Mouse (Mus musculus): ENCODE results near the gene Rangrf. TPM values are rescaled to one million over a fixed set of nuclear protein-coding genes. Genes with fewer than 3 reads are reported as not detected.

Rangrf gene
- total and polyA plus RNA-seq, 3 experiments, result 8.1 to 21.8 (median 16.2) TPM

DNA sequence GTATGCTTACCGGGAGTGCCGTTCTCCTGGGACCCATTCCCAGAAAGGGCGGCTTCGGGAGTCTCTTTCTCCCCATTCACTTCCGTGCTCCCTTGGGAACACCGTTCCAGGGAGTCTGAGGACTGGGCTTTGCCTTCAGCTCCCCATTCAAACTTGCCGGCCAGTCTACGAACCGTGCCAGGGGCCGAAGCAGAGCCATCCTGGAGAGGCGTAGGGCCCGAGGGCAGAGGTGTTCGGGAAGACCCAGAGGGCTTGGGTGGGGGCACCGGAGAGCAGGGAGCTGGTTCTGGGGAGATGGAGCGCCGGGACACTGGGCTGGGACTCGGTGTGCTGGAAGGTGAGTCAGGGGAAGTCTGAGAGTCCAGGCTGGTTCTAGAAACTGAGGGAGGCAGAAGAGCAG is 20.6 kb downstream of the Rangrf start:
- peaks cover 17% of the 10 kb centered on the region for H3K4me1 ChIP-seq (ENCODE audit: insufficient read depth, low read depth, low read length)
- H3K36me3 ChIP-seq (replicated peaks), result no peaks in the 10 kb centered on the region
- H3K9me3 ChIP-seq (replicated peaks), result no peaks in the 10 kb centered on the region
- no peak for TF ChIP-seq GATA1 (IDR thresholded peaks at IDR 0.05; ENCODE audit: borderline replicate concordance, low read length)
- no peak for TF ChIP-seq GATA2 (IDR thresholded peaks at IDR 0.05; ENCODE audit: borderline replicate concordance, low read depth, low read length)
- no peak for TF ChIP-seq POLR2AphosphoS5 (IDR thresholded peaks at IDR 0.05; ENCODE audit: insufficient replicate concordance, low read depth, low read length)
- TF ChIP-seq CTCF (IDR thresholded peaks at IDR 0.05; ENCODE audit: low read depth, low read length), result no peak
- peaks cover 69% of the 10 kb centered on the region for H3K27me3 ChIP-seq (ENCODE audit: insufficient read depth, low read length)
- DNase-seq (ENCODE audit: low spot score) (no peak), ATAC-seq (ENCODE audit: extremely low read depth, insufficient number of reproducible peaks, low FRiP score, poor library complexity, severe bottlenecking) (no peak)
- peak overlapping the region; percentile 42; the same call in 1 of the 2 replicates for H3K4me3 ChIP-seq (ENCODE audit: low read depth, low read length)

DNA sequence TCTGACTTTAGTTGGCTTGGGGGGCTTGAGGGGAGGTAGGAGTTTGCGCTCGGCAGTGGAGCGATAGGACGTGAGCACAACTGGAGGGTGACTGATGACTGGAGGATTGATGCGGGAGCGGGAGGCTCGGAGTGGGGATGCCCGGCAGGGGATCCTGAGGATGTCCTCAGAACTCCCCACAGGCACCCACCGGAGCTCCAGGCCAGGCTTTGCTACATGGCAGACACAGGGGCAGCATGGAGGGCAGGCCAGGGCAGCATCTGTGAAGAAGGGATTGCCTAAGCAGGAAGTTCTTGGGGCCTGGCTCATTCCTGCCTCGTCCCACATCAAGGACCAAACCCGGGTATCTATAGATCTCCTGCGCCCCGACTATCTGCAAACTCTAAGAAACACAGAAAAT is 21.1 kb downstream of the Rangrf start:
- H3K36me3 ChIP-seq (replicated peaks), result no peaks in the 10 kb centered on the region
- TF ChIP-seq GATA2 (IDR thresholded peaks at IDR 0.05; ENCODE audit: borderline replicate concordance, low read depth, low read length) (no peak), POLR2AphosphoS5 (IDR thresholded peaks at IDR 0.05; ENCODE audit: insufficient replicate concordance, low read depth, low read length) (no peak), GATA1 (IDR thresholded peaks at IDR 0.05; ENCODE audit: borderline replicate concordance, low read length) (no peak), TAL1 (conservative IDR thresholded peaks at IDR 0.05; ENCODE audit: low read depth, low read length) (no peak), CTCF (IDR thresholded peaks at IDR 0.05; ENCODE audit: low read depth, low read length) (no peak)
- H3K4me1 ChIP-seq (ENCODE audit: insufficient read depth, low read depth, low read length), result peaks cover 17% of the 10 kb centered on the region
- H3K4me3 ChIP-seq (ENCODE audit: low read depth, low read length), result no peak overlapping the region
- H3K9me3 ChIP-seq (replicated peaks), result no peaks in the 10 kb centered on the region
- no peak for ATAC-seq (ENCODE audit: extremely low read depth, insufficient number of reproducible peaks, low FRiP score, poor library complexity, severe bottlenecking)
- peaks cover 74% of the 10 kb centered on the region for H3K27me3 ChIP-seq (ENCODE audit: insufficient read depth, low read length)
- no peak for DNase-seq (ENCODE audit: low spot score)

DNA sequence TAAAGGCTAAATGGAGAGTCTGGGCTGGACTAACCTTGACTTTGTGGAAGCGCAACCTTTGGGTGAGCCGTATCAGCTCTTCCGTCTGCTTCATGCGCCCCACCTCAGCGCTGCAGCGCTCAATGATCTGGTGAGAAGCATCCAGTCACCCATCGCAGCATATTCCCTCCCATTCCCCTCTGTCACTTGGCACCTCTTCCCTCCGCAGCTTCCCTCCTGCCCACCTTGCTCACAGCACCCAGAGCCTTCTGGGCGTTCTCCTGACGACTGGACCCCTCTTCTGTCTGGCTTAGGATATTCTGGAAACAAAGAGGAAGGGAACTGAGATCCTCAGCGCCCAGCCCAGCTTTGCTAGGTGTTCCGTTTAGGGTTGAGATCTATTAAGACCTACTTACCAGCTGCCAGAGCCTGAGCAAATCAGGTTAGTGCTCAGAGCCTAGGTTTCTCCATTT is 27.4 kb downstream of the Rangrf start:
- peaks cover 5% of the 10 kb centered on the region for H3K36me3 ChIP-seq (replicated peaks)
- DNase-seq (ENCODE audit: low spot score), result no peak
- peaks cover 18% of the 10 kb centered on the region for H3K4me1 ChIP-seq (ENCODE audit: insufficient read depth, low read depth, low read length)
- peaks cover 52% of the 10 kb centered on the region for H3K27me3 ChIP-seq (ENCODE audit: insufficient read depth, low read length)
- TF ChIP-seq POLR2AphosphoS5 (IDR thresholded peaks at IDR 0.05; ENCODE audit: insufficient replicate concordance, low read depth, low read length) (no peak), GATA2 (IDR thresholded peaks at IDR 0.05; ENCODE audit: borderline replicate concordance, low read depth, low read length) (no peak), GATA1 (IDR thresholded peaks at IDR 0.05; ENCODE audit: borderline replicate concordance, low read length) (no peak), CTCF (IDR thresholded peaks at IDR 0.05; ENCODE audit: low read depth, low read length) (no peak), TAL1 (conservative IDR thresholded peaks at IDR 0.05; ENCODE audit: low read depth, low read length) (no peak)
- no peaks in the 10 kb centered on the region for H3K9me3 ChIP-seq (replicated peaks)
- ATAC-seq (ENCODE audit: extremely low read depth, insufficient number of reproducible peaks, low FRiP score, poor library complexity, severe bottlenecking), result no peak
- H3K4me3 ChIP-seq (ENCODE audit: low read depth, low read length), result no peak overlapping the region

DNA sequence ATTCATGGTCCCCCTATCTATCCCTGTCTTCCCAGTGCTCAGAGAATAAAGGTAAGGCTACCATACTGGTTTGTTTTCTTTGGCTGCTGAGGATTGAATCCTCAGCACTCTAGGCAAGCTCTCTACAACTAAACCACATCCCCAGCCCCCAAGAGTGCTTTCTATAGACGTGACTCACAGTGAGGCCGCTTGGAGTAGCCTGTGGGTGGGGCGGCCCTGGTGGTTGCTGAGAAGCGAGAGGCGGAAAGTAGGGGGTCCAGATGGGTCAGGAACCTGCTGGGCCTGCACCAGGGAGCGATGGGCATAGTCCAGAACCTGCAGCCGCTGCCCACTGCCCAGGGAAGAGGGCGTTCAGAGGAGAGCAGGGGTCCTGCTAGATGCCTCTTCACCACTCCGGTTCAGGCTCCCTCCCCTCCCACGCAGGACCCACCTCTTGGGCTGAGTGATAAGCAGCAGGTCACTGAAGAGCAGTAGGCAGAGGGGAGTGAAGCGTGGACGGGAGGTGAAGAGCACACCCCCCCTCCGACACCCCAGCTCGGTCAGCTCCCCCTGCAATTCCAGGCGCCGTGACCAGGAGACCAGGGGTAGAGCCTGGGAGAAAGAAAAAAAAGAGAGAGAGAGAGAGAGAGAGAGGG is 28.1 kb downstream of the Rangrf start:
- H3K27me3 ChIP-seq (ENCODE audit: insufficient read depth, low read length), result peaks cover 50% of the 10 kb centered on the region
- H3K36me3 ChIP-seq (replicated peaks), result peaks cover 10% of the 10 kb centered on the region
- H3K4me3 ChIP-seq (ENCODE audit: low read depth, low read length), result no peak overlapping the region
- TF ChIP-seq GATA2 (IDR thresholded peaks at IDR 0.05; ENCODE audit: borderline replicate concordance, low read depth, low read length) (no peak), TAL1 (conservative IDR thresholded peaks at IDR 0.05; ENCODE audit: low read depth, low read length) (no peak), CTCF (IDR thresholded peaks at IDR 0.05; ENCODE audit: low read depth, low read length) (no peak), GATA1 (IDR thresholded peaks at IDR 0.05; ENCODE audit: borderline replicate concordance, low read length) (no peak), POLR2AphosphoS5 (IDR thresholded peaks at IDR 0.05; ENCODE audit: insufficient replicate concordance, low read depth, low read length) (no peak)
- DNase-seq (ENCODE audit: low spot score) (no peak), ATAC-seq (ENCODE audit: extremely low read depth, insufficient number of reproducible peaks, low FRiP score, poor library complexity, severe bottlenecking) (no peak)
- no peaks in the 10 kb centered on the region for H3K9me3 ChIP-seq (replicated peaks)
- H3K4me1 ChIP-seq (ENCODE audit: insufficient read depth, low read depth, low read length), result peaks cover 18% of the 10 kb centered on the region

DNA sequence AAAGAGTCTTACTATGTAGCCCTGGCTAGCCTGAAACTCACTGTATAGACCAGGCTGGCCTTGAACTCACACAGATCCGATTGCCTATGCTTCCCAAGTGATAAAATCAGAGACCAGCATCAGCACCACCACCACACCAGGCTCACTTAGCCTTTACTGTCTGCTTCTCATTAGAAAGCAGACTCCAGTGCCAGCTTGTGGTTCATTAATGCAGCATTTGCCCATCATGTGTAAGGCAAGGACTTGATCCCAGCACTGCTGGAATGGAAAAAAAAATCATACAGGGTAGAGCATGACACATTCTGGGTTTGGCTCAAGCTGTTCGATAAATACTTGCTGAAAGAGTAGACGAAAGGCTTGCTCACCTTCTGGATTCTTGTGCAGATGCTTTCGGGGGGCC is 29.0 kb downstream of the Rangrf start:
- Histone ChIP-seq H3K9me3 (replicated peaks) (no peaks in the 10 kb centered on the region), H3K4me1 (ENCODE audit: insufficient read depth, low read depth, low read length) (peaks cover 15% of the 10 kb centered on the region), H3K27me3 (ENCODE audit: insufficient read depth, low read length) (peaks cover 41% of the 10 kb centered on the region), H3K4me3 (ENCODE audit: low read depth, low read length) (no peak overlapping the region), H3K36me3 (replicated peaks) (peaks cover 14% of the 10 kb centered on the region)
- ATAC-seq (ENCODE audit: extremely low read depth, insufficient number of reproducible peaks, low FRiP score, poor library complexity, severe bottlenecking) (no peak), DNase-seq (ENCODE audit: low spot score) (no peak)
- TF ChIP-seq GATA1 (IDR thresholded peaks at IDR 0.05; ENCODE audit: borderline replicate concordance, low read length) (no peak), TAL1 (conservative IDR thresholded peaks at IDR 0.05; ENCODE audit: low read depth, low read length) (no peak), GATA2 (IDR thresholded peaks at IDR 0.05; ENCODE audit: borderline replicate concordance, low read depth, low read length) (no peak), CTCF (IDR thresholded peaks at IDR 0.05; ENCODE audit: low read depth, low read length) (no peak), POLR2AphosphoS5 (IDR thresholded peaks at IDR 0.05; ENCODE audit: insufficient replicate concordance, low read depth, low read length) (no peak)

DNA sequence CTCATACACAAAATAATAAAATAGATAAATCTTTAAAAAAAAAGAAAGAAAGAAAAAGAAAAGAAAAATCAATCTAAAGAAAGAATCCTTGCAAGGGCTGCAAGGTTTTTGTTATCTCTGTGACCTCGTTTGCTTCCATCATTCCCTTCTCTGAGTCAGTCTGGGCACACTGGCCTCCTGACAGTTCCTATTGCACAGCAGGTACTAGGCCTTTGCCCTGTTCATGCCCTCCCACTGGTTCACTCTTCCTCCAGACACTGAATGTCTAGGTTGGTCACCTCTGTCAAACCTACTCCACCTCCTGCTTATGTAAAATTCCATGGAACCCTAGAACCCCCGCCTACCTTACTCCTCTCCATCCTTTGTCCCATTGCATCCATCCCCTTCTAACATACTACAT is 29.7 kb downstream of the Rangrf start:
- Histone ChIP-seq H3K9me3 (replicated peaks) (no peaks in the 10 kb centered on the region), H3K27me3 (ENCODE audit: insufficient read depth, low read length) (peaks cover 38% of the 10 kb centered on the region), H3K4me3 (ENCODE audit: low read depth, low read length) (no peak overlapping the region), H3K36me3 (replicated peaks) (peaks cover 14% of the 10 kb centered on the region), H3K4me1 (ENCODE audit: insufficient read depth, low read depth, low read length) (peaks cover 19% of the 10 kb centered on the region)
- DNase-seq (ENCODE audit: low spot score) (no peak), ATAC-seq (ENCODE audit: extremely low read depth, insufficient number of reproducible peaks, low FRiP score, poor library complexity, severe bottlenecking) (no peak)
- TF ChIP-seq GATA2 (IDR thresholded peaks at IDR 0.05; ENCODE audit: borderline replicate concordance, low read depth, low read length), result no peak
- TF ChIP-seq CTCF (IDR thresholded peaks at IDR 0.05; ENCODE audit: low read depth, low read length), result no peak
- TF ChIP-seq TAL1 (conservative IDR thresholded peaks at IDR 0.05; ENCODE audit: low read depth, low read length), result no peak
- TF ChIP-seq GATA1 (IDR thresholded peaks at IDR 0.05; ENCODE audit: borderline replicate concordance, low read length), result no peak
- no peak for TF ChIP-seq POLR2AphosphoS5 (IDR thresholded peaks at IDR 0.05; ENCODE audit: insufficient replicate concordance, low read depth, low read length)

Data from G1E (cell line).